Mouse (Mus musculus) CH12.LX (cell line): ENCODE results near the gene Zbtb21.

ENCODE experiments used
- CTCF ChIP-seq, 2 experiments: IDR thresholded peaks in 1 of 2; conservative IDR thresholded peaks in 1 of 2; 2 replicates each; pipeline ENCODE4 v1.5.1; 2011 to 2012; ENCODE audit warnings: low read depth in 2 of 2, low read length in 2 of 2, improper control_type of control experiment in 1 of 2, inconsistent platforms in 1 of 2, mild to moderate bottlenecking in 1 of 2, moderate library complexity in 1 of 2
- E2F4 ChIP-seq: IDR thresholded peaks from 2 replicates; pipeline ENCODE4 v1.6.1; 2011; ENCODE audit warnings: low read depth, low read length, improper control_type of control experiment; ENCODE audit not compliant: insufficient replicate concordance
- KAT2A ChIP-seq: IDR thresholded peaks from 2 replicates; pipeline ENCODE4 v1.6.1; 2012; ENCODE audit warnings: low read length, improper control_type of control experiment, inconsistent platforms; ENCODE audit not compliant: insufficient replicate concordance
- NELFE ChIP-seq: IDR thresholded peaks from 2 replicates; pipeline ENCODE4 v1.6.1; 2011; ENCODE audit warnings: low read depth, low read length, improper control_type of control experiment
- RAD21 ChIP-seq: IDR thresholded peaks from 2 replicates; pipeline ENCODE4 v1.6.1; 2011; ENCODE audit warnings: low read depth, mild to moderate bottlenecking, low read length, improper control_type of control experiment, moderate library complexity
- RCOR1 ChIP-seq: conservative IDR thresholded peaks from 2 replicates; pipeline ENCODE4 v1.6.1; 2012; ENCODE audit warnings: low read depth, mild to moderate bottlenecking, inconsistent platforms, low read length, improper control_type of control experiment
- SMC3 ChIP-seq: IDR thresholded peaks from 2 replicates; pipeline ENCODE4 v1.6.1; 2011; ENCODE audit warnings: low read depth, low read length, improper control_type of control experiment
- TCF12 ChIP-seq: IDR thresholded peaks from 2 replicates; pipeline ENCODE4 v1.6.1; 2014; ENCODE audit warnings: low read depth, mild to moderate bottlenecking, inconsistent platforms, low read length, improper control_type of control experiment
- ZKSCAN1 ChIP-seq: IDR thresholded peaks from 2 replicates; pipeline ENCODE4 v1.6.1; 2012; ENCODE audit warnings: low read depth, inconsistent platforms, low read length, improper control_type of control experiment, borderline replicate concordance

GRCm38 (mm10) chr16:97921961-97922778, 40.3 kb downstream of the Zbtb21 start:
- TF ChIP-seq E2F4 (no peak), RAD21 (no peak), KAT2A (no peak), TCF12 (peak; percentile 63; the same call in 1 of the 2 replicates), ZKSCAN1 (no peak), CTCF (conservative IDR thresholded peaks at IDR 0.05 in 1 of 2, IDR thresholded peaks at IDR 0.05 in 1 of 2; ENCODE audit: low read depth in 2 of 2, low read length in 2 of 2) (no peak), SMC3 (no peak), RCOR1 (no peak), NELFE (peak; percentile 42; the same call in 1 of the 2 replicates)
